ENCODE assay signal across 14 mouse cellular contexts in genomic region chr4:46643676-46644112, GRCm38 (mm10). TPM values are rescaled to one million over a fixed set of nuclear protein-coding genes. Genes with fewer than 3 reads are reported as not detected.
DNase-seq lines count a peak whose midpoint lies in the region; ATAC-seq and TF ChIP-seq lines count a peak whose summit lies in the region.
"Had no signal": no experiment of that assay in that cellular context is flagged by ENCODE, and none has a peak within 500 bp of the region (broad histone marks: within the 10 kb centered on the region; RNA-seq: fewer than 3 reads in every experiment).

No protein-coding gene starts in this region.

- TF ChIP-seq EP300 in lung, postnatal 0 days (IDR thresholded peaks at IDR 0.05) = no peak

- no peaks in the 10 kb centered on the region for H3K9me3 ChIP-seq in heart, embryonic 15.5 days (replicated peaks)
- no peaks in the 10 kb centered on the region for H3K9me3 ChIP-seq in lung, postnatal 0 days (ENCODE audit: low read length)
- H3K9me3 ChIP-seq in embryonic facial prominence, embryonic 13.5 days = no peaks in the 10 kb centered on the region
- H3K9me3 ChIP-seq: liver, embryonic 13.5 days; midbrain, embryonic 12.5 days; neural tube, embryonic 12.5 days had no signal

- peaks cover 7% of the 10 kb centered on the region for H3K4me1 ChIP-seq in heart, embryonic 15.5 days (replicated peaks)
- H3K4me1 ChIP-seq in lung, postnatal 0 days (ENCODE audit: insufficient read depth, low read depth, low read length) = peaks cover 11% of the 10 kb centered on the region
- peaks cover 8% of the 10 kb centered on the region; the same call in 1 of the 2 replicates for H3K4me1 ChIP-seq in lung, adult 2 months (ENCODE audit: control insufficient read depth, insufficient read depth, low read length)
- no peaks in the 10 kb centered on the region for H3K4me1 ChIP-seq in embryonic facial prominence, embryonic 13.5 days
- H3K4me1 ChIP-seq in small intestine, adult 2 months (ENCODE audit: control insufficient read depth, insufficient read depth, insufficient read length, low read length) = peaks cover 7% of the 10 kb centered on the region
- H3K4me1 ChIP-seq: liver, embryonic 13.5 days; neural tube, embryonic 12.5 days had no signal

- ATAC-seq in heart, embryonic 15.5 days (replicated peaks; ENCODE audit: insufficient number of reproducible peaks, insufficient read depth, low FRiP score, low read depth) = no peak; the same call in 1 of the 2 replicates
- ATAC-seq in lung, postnatal 0 days = no peak
- ATAC-seq in embryonic facial prominence, embryonic 13.5 days (ENCODE audit: insufficient number of reproducible peaks, insufficient read depth, low FRiP score, low TSS enrichment, low read depth) = no peak
- ATAC-seq: CD4-positive, CD25-positive, alpha-beta regulatory T cell, adult 4 months had no signal

- H3K9ac ChIP-seq in heart, embryonic 15.5 days = no peak overlapping the region
- H3K9ac ChIP-seq in lung, postnatal 0 days (replicated peaks; ENCODE audit: low read depth) = no peak overlapping the region
- H3K9ac ChIP-seq in embryonic facial prominence, embryonic 13.5 days = no peak overlapping the region
- H3K9ac ChIP-seq: liver, embryonic 13.5 days; midbrain, embryonic 12.5 days; neural tube, embryonic 12.5 days had no signal

- no peak for TF ChIP-seq CTCF in lung, postnatal 0 days (IDR thresholded peaks at IDR 0.05)
- TF ChIP-seq CTCF in lung, adult 2 months (IDR thresholded peaks at IDR 0.05; ENCODE audit: insufficient read depth, low read length) = no peak
- no peak for TF ChIP-seq CTCF in small intestine, adult 2 months (IDR thresholded peaks at IDR 0.05; ENCODE audit: extremely low read depth, insufficient read length, insufficient replicate concordance, low read depth, low read length)

- H3K4me2 ChIP-seq in heart, embryonic 15.5 days = no peak overlapping the region
- no peak overlapping the region for H3K4me2 ChIP-seq in lung, postnatal 0 days (replicated peaks; ENCODE audit: low read depth, low read length)
- H3K4me2 ChIP-seq in embryonic facial prominence, embryonic 13.5 days = no peak overlapping the region
- H3K4me2 ChIP-seq: liver, embryonic 13.5 days; midbrain, embryonic 12.5 days; neural tube, embryonic 12.5 days had no signal

- H3K4me3 ChIP-seq in heart, embryonic 15.5 days = no peak overlapping the region
- H3K4me3 ChIP-seq in lung, postnatal 0 days (ENCODE audit: low read depth, low read length) = no peak overlapping the region
- no peak overlapping the region for H3K4me3 ChIP-seq in lung, adult 2 months (replicated peaks; ENCODE audit: extremely low read depth, low read depth, low read length)
- H3K4me3 ChIP-seq in embryonic facial prominence, embryonic 13.5 days = no peak overlapping the region
- H3K4me3 ChIP-seq in small intestine, adult 2 months (ENCODE audit: low read depth, low read length) = no peak overlapping the region
- H3K4me3 ChIP-seq: liver, embryonic 13.5 days; midbrain, embryonic 12.5 days; neural tube, embryonic 12.5 days had no signal

- H3K36me3 ChIP-seq in heart, embryonic 15.5 days = no peaks in the 10 kb centered on the region
- H3K36me3 ChIP-seq in lung, postnatal 0 days (ENCODE audit: insufficient read depth, low read length) = no peaks in the 10 kb centered on the region
- no peaks in the 10 kb centered on the region for H3K36me3 ChIP-seq in embryonic facial prominence, embryonic 13.5 days
- H3K36me3 ChIP-seq in small intestine, adult 2 months (ENCODE audit: control insufficient read depth, insufficient read depth, low read length) = no peaks in the 10 kb centered on the region
- H3K36me3 ChIP-seq: liver, embryonic 13.5 days; midbrain, embryonic 12.5 days; neural tube, embryonic 12.5 days had no signal

- no peak for TF ChIP-seq POLR2A in lung, adult 2 months (IDR thresholded peaks at IDR 0.05; ENCODE audit: borderline replicate concordance, extremely low read depth, low read depth, low read length)
- no peak for TF ChIP-seq POLR2A in small intestine, adult 2 months (IDR thresholded peaks at IDR 0.05; ENCODE audit: low read depth, low read length)

- peaks cover 3% of the 10 kb centered on the region for H3K27me3 ChIP-seq in heart, embryonic 15.5 days
- no peaks in the 10 kb centered on the region for H3K27me3 ChIP-seq in lung, postnatal 0 days (replicated peaks; ENCODE audit: insufficient read depth, low read length)
- peaks cover 9% of the 10 kb centered on the region for H3K27me3 ChIP-seq in embryonic facial prominence, embryonic 13.5 days
- no peaks in the 10 kb centered on the region for H3K27me3 ChIP-seq in small intestine, adult 2 months (ENCODE audit: control insufficient read depth, insufficient read depth, low read length)
- H3K27me3 ChIP-seq: Patski had no signal

- no peak for DNase-seq in heart, postnatal 4 days
- DNase-seq in lung, postnatal 0 days (ENCODE audit: low spot score) = no peak
- DNase-seq in lung, adult 2 months = no peak
- no peak for DNase-seq in urinary bladder, postnatal 36 days (ENCODE audit: low spot score in 2 of 2)
- no peak for DNase-seq in layer of hippocampus, adult 11-12 months (ENCODE audit: low spot score)
- DNase-seq: kidney, adult 18-20 months; liver, embryonic 13.5 days had no signal

- peak overlapping the region; percentile 67 for H3K27ac ChIP-seq in heart, embryonic 15.5 days
- peak overlapping the region; percentile 82 for H3K27ac ChIP-seq in lung, postnatal 0 days (ENCODE audit: low read length)
- peak overlapping the region; percentile 39; the same call in 1 of the 2 replicates for H3K27ac ChIP-seq in embryonic facial prominence, embryonic 13.5 days
- 0 out of 2 replicates have a peak overlapping the region, but pooled peaks have one; percentile 7 for H3K27ac ChIP-seq in small intestine, adult 2 months (ENCODE audit: insufficient read depth, low read depth, low read length)
- H3K27ac ChIP-seq: liver, embryonic 13.5 days; midbrain, embryonic 12.5 days; neural tube, embryonic 12.5 days had no signal

- 78% methylated on average over 8 of the region's 8 CpGs for WGBS in heart, embryonic 15.5 days
- WGBS in lung, postnatal 0 days = 78% methylated on average over 8 of the region's 8 CpGs
- 72% methylated on average over 8 of the region's 8 CpGs for WGBS in lung, adult 2 months
- 84% methylated on average over 8 of the region's 8 CpGs for WGBS in embryonic facial prominence, embryonic 13.5 days
- 85% methylated on average over 8 of the region's 8 CpGs for WGBS in small intestine, adult 2 months

RNA-seq across cellular contexts. Expression of gene Tbc1d2, which starts 6.3 kb away (rescaled TPM):
- 0.55 and 1.1 TPM in 2 replicates for polyA plus RNA-seq in heart, embryonic 15.5 days (2015; fragmentation: Nextera tagmentation; extraction: Ambion mirVana)
- total RNA-seq in heart, postnatal 4 days (2021) = 1 to 10 TPM; 2.9 to 3.5 TPM
- 6.7 and 6.9 TPM in 2 replicates for polyA plus RNA-seq in lung, postnatal 0 days (2015; fragmentation: Nextera tagmentation; extraction: Ambion mirVana)
- polyA plus RNA-seq in lung, adult 2 months (2012; rRNA removed) = 10.2 and 10.5 TPM in 2 replicates
- 2.0 and 2.8 TPM in 2 replicates for polyA plus RNA-seq in embryonic facial prominence, embryonic 13.5 days (2015; fragmentation: Nextera tagmentation; extraction: Ambion mirVana)
- 3.7 and 6.8 TPM in 2 replicates for polyA plus RNA-seq in small intestine, adult 2 months (2012; rRNA removed)

RNA-seq across cellular contexts. Expression of gene Coro2a, which starts 41.7 kb away (rescaled TPM):
- 0.87 and 6.5 TPM in 2 replicates for polyA plus RNA-seq in heart, embryonic 15.5 days (2015; fragmentation: Nextera tagmentation; extraction: Ambion mirVana)
- total RNA-seq in heart, postnatal 4 days (2021) = under 1 TPM; 0.25 to 0.48 TPM
- 2.3 and 2.5 TPM in 2 replicates for polyA plus RNA-seq in lung, postnatal 0 days (2015; fragmentation: Nextera tagmentation; extraction: Ambion mirVana)
- polyA plus RNA-seq in lung, adult 2 months (2012; rRNA removed) = 9.1 and 17.2 TPM in 2 replicates
- 2.7 and 3.3 TPM in 2 replicates for polyA plus RNA-seq in embryonic facial prominence, embryonic 13.5 days (2015; fragmentation: Nextera tagmentation; extraction: Ambion mirVana)
- polyA plus RNA-seq in small intestine, adult 2 months (2012; rRNA removed) = 104 and 312 TPM in 2 replicates

Comparison
In these comparisons a context has a peak if more than half of its experiments do, and no peak if none do; other contexts are left out.
1. H3K27ac ChIP-seq: peak in every context shown above with its lines; median percentile 82 in lung, postnatal 0 days; 67 in heart, embryonic 15.5 days; 39 in embryonic facial prominence, embryonic 13.5 days; 7 in small intestine, adult 2 months.